ENCODE assay signal across 15 mouse cellular contexts in the genomic region with DNA sequence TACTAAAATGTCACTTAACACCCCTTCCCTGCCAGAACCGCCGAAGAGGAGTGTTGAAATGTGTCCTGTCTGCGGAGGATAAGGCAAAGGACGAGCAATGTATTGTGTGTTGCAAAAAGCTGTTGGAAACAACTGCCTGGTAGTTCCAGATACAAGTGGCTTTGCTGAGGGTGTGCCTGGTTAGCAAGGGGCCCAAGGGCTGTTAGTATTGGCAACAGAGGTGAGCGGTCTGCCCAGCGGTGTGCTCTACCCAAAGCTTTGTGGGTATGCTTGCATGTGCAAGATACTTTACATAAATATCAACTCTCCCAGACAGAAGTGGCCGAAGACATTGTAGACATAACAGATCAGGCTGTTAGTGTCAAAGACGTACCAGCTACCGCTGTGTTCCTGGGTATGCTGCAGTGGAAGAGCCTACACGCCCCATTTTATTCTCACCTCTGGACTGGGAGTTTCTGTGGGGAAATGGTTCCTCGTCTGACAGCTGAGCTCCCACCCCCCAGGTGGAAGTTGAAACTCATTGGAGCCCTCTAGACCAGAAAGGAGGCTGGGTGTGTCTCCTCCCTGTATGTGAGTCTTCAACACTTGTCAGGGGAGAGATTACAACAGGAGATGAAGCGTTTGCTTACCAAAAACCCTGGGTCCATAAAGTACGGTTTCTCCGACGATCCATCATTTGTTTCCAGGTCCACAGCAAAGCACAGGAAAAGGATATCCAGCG. TPM values are rescaled to one million over a fixed set of nuclear protein-coding genes. Genes with fewer than 3 reads are reported as not detected.
DNase-seq lines count a peak whose midpoint lies in the region; ATAC-seq and TF ChIP-seq lines count a peak whose summit lies in the region.
"Had no signal": no experiment of that assay in that cellular context is flagged by ENCODE, and none has a peak within 500 bp of the region (broad histone marks: within the 10 kb centered on the region; RNA-seq: fewer than 3 reads in every experiment).

No protein-coding gene starts in this region.

- H3K27ac ChIP-seq in kidney, embryonic 15.5 days, result peak overlapping the region; percentile 13; the same call in 1 of the 2 replicates
- H3K27ac ChIP-seq in intestine, postnatal 0 days (ENCODE audit: low read depth, low read length), result no peak overlapping the region
- no peak overlapping the region for H3K27ac ChIP-seq in hindbrain, embryonic 11.5 days (ENCODE audit: low read depth, low read length)
- H3K27ac ChIP-seq: hindbrain, embryonic 13.5 days; limb, embryonic 13.5 days; midbrain, embryonic 15.5 days; neural tube, embryonic 15.5 days had no signal

- H3K4me1 ChIP-seq in kidney, embryonic 15.5 days, result 0 out of 2 replicates have a peak, but pooled peaks cover 3% of the 10 kb centered on the region
- no peaks in the 10 kb centered on the region for H3K4me1 ChIP-seq in intestine, postnatal 0 days (replicated peaks; ENCODE audit: control insufficient read depth, insufficient read depth, low read length)
- H3K4me1 ChIP-seq in hindbrain, embryonic 11.5 days (replicated peaks; ENCODE audit: control insufficient read depth, insufficient read depth, low read length), result no peaks in the 10 kb centered on the region
- H3K4me1 ChIP-seq: midbrain, embryonic 15.5 days had no signal

- peaks cover 59% of the 10 kb centered on the region for H3K36me3 ChIP-seq in kidney, embryonic 15.5 days
- peaks cover 13% of the 10 kb centered on the region; the same call in 1 of the 2 replicates for H3K36me3 ChIP-seq in intestine, postnatal 0 days (ENCODE audit: control insufficient read depth, insufficient read depth)
- H3K36me3 ChIP-seq in hindbrain, embryonic 11.5 days (ENCODE audit: control insufficient read depth, insufficient read depth, low read length), result peaks cover 6% of the 10 kb centered on the region; the same call in 1 of the 2 replicates

- H3K27me3 ChIP-seq in kidney, embryonic 15.5 days, result no peaks in the 10 kb centered on the region
- no peaks in the 10 kb centered on the region for H3K27me3 ChIP-seq in intestine, postnatal 0 days (replicated peaks; ENCODE audit: control insufficient read depth, insufficient read depth, low read length)
- no peaks in the 10 kb centered on the region for H3K27me3 ChIP-seq in hindbrain, embryonic 11.5 days (ENCODE audit: control insufficient read depth, insufficient read depth, low read length)
- H3K27me3 ChIP-seq: heart, embryonic 12.5 days; hindbrain, embryonic 13.5 days; limb, embryonic 13.5 days; midbrain, embryonic 15.5 days; neural tube, embryonic 15.5 days had no signal

- DNase-seq in kidney, adult 9 months, result no peak
- peak; percentile 43 for DNase-seq in ZHBTc4 (ENCODE audit: low read depth, low spot score)
- no peak for DNase-seq in right cerebral cortex, adult 18-20 months
- no peak for DNase-seq in hindbrain, embryonic 11.5 days (ENCODE audit: low spot score)
- DNase-seq in layer of hippocampus, adult 18-20 months (ENCODE audit: low spot score in 2 of 2), result no peak
- DNase-seq: gastrocnemius, postnatal 10 days had no signal

- no peak for TF ChIP-seq CTCF in intestine, postnatal 0 days (IDR thresholded peaks at IDR 0.05; ENCODE audit: low read depth)

- H3K9ac ChIP-seq in kidney, embryonic 15.5 days, result no peak overlapping the region
- no peak overlapping the region for H3K9ac ChIP-seq in intestine, postnatal 0 days (ENCODE audit: low read depth, low read length)
- H3K9ac ChIP-seq in hindbrain, embryonic 11.5 days (ENCODE audit: low read depth, low read length), result no peak overlapping the region
- H3K9ac ChIP-seq: heart, embryonic 12.5 days; hindbrain, embryonic 13.5 days; limb, embryonic 13.5 days; midbrain, embryonic 15.5 days; neural tube, embryonic 15.5 days had no signal

- ATAC-seq in kidney, embryonic 15.5 days (replicated peaks; ENCODE audit: low FRiP score), result no peak; the same call in 1 of the 2 replicates
- ATAC-seq in intestine, postnatal 0 days, result 0 out of 2 replicates have a peak, but pooled peaks have one; percentile 16
- peak; percentile 93 for ATAC-seq in megakaryocyte progenitor cell, adult 5-6 weeks (replicated peaks; ENCODE audit: poor library complexity)
- ATAC-seq in hindbrain, embryonic 11.5 days (ENCODE audit: low FRiP score), result no peak
- ATAC-seq: forebrain, embryonic 14.5 days; midbrain, embryonic 15.5 days had no signal

- no peak overlapping the region for H3K4me2 ChIP-seq in kidney, embryonic 15.5 days
- H3K4me2 ChIP-seq in intestine, postnatal 0 days (replicated peaks; ENCODE audit: low read depth), result no peak overlapping the region
- H3K4me2 ChIP-seq in hindbrain, embryonic 11.5 days (replicated peaks; ENCODE audit: low read depth, low read length), result no peak overlapping the region
- H3K4me2 ChIP-seq: heart, embryonic 12.5 days; hindbrain, embryonic 13.5 days; limb, embryonic 13.5 days; midbrain, embryonic 15.5 days; neural tube, embryonic 15.5 days had no signal

- 82% methylated on average over 16 of the region's 16 CpGs for WGBS in kidney, embryonic 15.5 days
- 66% methylated on average over 16 of the region's 16 CpGs for WGBS in intestine, postnatal 0 days
- WGBS in hindbrain, embryonic 11.5 days, result 91% methylated on average over 16 of the region's 16 CpGs

- no peak overlapping the region for H3K4me3 ChIP-seq in kidney, embryonic 15.5 days (replicated peaks)
- no peak overlapping the region for H3K4me3 ChIP-seq in intestine, postnatal 0 days (ENCODE audit: low read depth, low read length)
- no peak overlapping the region for H3K4me3 ChIP-seq in hindbrain, embryonic 11.5 days (ENCODE audit: low read depth, low read length)
- H3K4me3 ChIP-seq: heart, embryonic 12.5 days; hindbrain, embryonic 13.5 days; limb, embryonic 13.5 days; midbrain, embryonic 15.5 days; neural tube, embryonic 15.5 days had no signal

- H3K9me3 ChIP-seq in kidney, embryonic 15.5 days (replicated peaks), result no peaks in the 10 kb centered on the region
- no peaks in the 10 kb centered on the region for H3K9me3 ChIP-seq in intestine, postnatal 0 days (ENCODE audit: control insufficient read depth)
- H3K9me3 ChIP-seq in hindbrain, embryonic 11.5 days (ENCODE audit: control insufficient read depth, low read length), result no peaks in the 10 kb centered on the region
- H3K9me3 ChIP-seq: heart, embryonic 12.5 days; hindbrain, embryonic 13.5 days; limb, embryonic 13.5 days; midbrain, embryonic 15.5 days; neural tube, embryonic 15.5 days had no signal

RNA-seq across cellular contexts. Expression of a gene that starts 34.3 kb away (rescaled TPM):
- 607 and 612 TPM in 2 replicates for polyA plus RNA-seq in kidney, embryonic 15.5 days (2015; fragmentation: Nextera tagmentation; extraction: Ambion mirVana)
- polyA plus RNA-seq in intestine, postnatal 0 days (2015; fragmentation: Nextera tagmentation; extraction: Ambion mirVana), result 132 and 135 TPM in 2 replicates
- total RNA-seq in megakaryocyte progenitor cell, adult 5-6 weeks (2015), result 38.8 and 43.0 TPM in 2 replicates
- total RNA-seq in megakaryocyte progenitor cell, adult 5-6 weeks (2017), result 21.2 and 28.5 TPM in 2 replicates
- polyA plus RNA-seq in hindbrain, embryonic 11.5 days (2014; fragmentation: Nextera tagmentation; extraction: Ambion mirVana), result 1,127 and 1,205 TPM in 2 replicates
- 100 to 1,000 TPM; 107 to 110 TPM for total RNA-seq in layer of hippocampus, adult 18-20 months (2021)

Comparison
In these comparisons a context has a peak if more than half of its experiments do, and no peak if none do; other contexts are left out.
1. ATAC-seq: peak in intestine, postnatal 0 days (single experiment) and megakaryocyte progenitor cell, adult 5-6 weeks (single experiment); none in kidney, embryonic 15.5 days (single experiment) and hindbrain, embryonic 11.5 days (single experiment).